Mouse (Mus musculus) ES-Bruce4 (cell line): ENCODE measurements around the gene Tnpo2. TPM values are rescaled to one million over a fixed set of nuclear protein-coding genes. Genes with fewer than 3 reads are reported as not detected.
A peak's percentile ranks its signal among the peaks of the same experiment; 100 is the strongest.

Experiments used
- H3K27ac ChIP-seq: 2 replicates; pipeline ENCODE4 v1.5.1; 2012; ENCODE audit warnings: low read length, inconsistent platforms; ENCODE audit not compliant: insufficient read depth
- H3K27me3 ChIP-seq: 2 replicates; pipeline ENCODE4 v1.6.1; 2012; ENCODE audit warnings: mild to moderate bottlenecking, low read length, inconsistent platforms; ENCODE audit not compliant: control insufficient read depth, poor library complexity, insufficient read depth, severe bottlenecking
- H3K36me3 ChIP-seq: 2 replicates; pipeline ENCODE4 v1.6.1; 2012; ENCODE audit warnings: inconsistent platforms, mild to moderate bottlenecking, low read length, moderate library complexity; ENCODE audit not compliant: control insufficient read depth, poor library complexity, insufficient read depth, severe bottlenecking
- H3K4me1 ChIP-seq: one replicate; pipeline ENCODE4 v1.8.1; 2011; ENCODE audit warnings: low read length; ENCODE audit not compliant: control insufficient read depth, insufficient read depth
- H3K4me3 ChIP-seq: 2 replicates; pipeline ENCODE4 v1.5.1; 2011; ENCODE audit warnings: low read depth, mild to moderate bottlenecking, low read length
- H3K9ac ChIP-seq: 2 replicates; pipeline ENCODE4 v1.6.1; 2012; ENCODE audit warnings: low read depth, mild to moderate bottlenecking, inconsistent platforms; ENCODE audit not compliant: poor library complexity, severe bottlenecking
- H3K9me3 ChIP-seq: replicated peaks from 2 replicates; pipeline ENCODE4 v1.6.1; 2012; ENCODE audit warnings: mild to moderate bottlenecking, low read length, inconsistent platforms; ENCODE audit not compliant: control insufficient read depth, poor library complexity, insufficient read depth, severe bottlenecking
- CTCF ChIP-seq: IDR thresholded peaks from one replicate; pipeline ENCODE4 v1.8.1; 2011; ENCODE audit warnings: low read depth, low read length
- EP300 ChIP-seq: IDR thresholded peaks from 2 replicates; pipeline ENCODE4 v1.6.1; 2011; ENCODE audit warnings: low read depth, low read length; ENCODE audit not compliant: insufficient read depth
- POLR2A ChIP-seq: IDR thresholded peaks from one replicate; pipeline ENCODE4 v1.8.1; 2011; ENCODE audit warnings: low read length; ENCODE audit not compliant: insufficient read depth
- polyA plus RNA-seq: library from polyadenylated mRNA; stranded (reverse); fragments of >200 nt; gene quantifications from 2 replicates; pipeline ENCODE4 v1.2.4, GENCODE M21; 2011; ENCODE audit warnings: low read depth; ENCODE audit not compliant: missing spikeins, insufficient read depth, insufficient read length

The Tnpo2 gene
- polyA plus RNA-seq, 1 experiment = 195 TPM

DNA sequence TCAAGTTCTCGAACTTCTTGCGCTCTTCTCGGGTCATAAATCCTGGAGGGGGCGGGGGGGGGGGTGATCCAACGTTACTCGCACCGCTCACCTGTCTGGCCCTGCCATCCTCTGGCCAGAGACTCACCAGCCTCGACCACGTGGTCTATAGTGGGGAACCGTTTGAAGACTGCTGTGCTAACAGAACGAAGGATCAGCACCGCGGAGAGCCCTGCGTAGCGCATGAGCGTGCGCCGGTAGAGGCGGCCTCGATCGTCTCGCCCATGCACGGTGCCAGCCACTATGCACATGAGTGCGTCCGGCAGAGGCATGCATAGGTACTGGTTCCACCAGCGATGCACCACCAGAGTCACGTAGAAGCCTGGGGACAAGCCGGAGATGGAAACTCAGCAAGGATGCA lies 25.5 kb upstream of the Tnpo2 start:
- H3K27me3 ChIP-seq = peaks cover 2% of the 10 kb centered on the region; the same call in 1 of the 2 replicates
- no peak overlapping the region for H3K27ac ChIP-seq
- no peak overlapping the region for H3K4me3 ChIP-seq
- H3K9me3 ChIP-seq = no peaks in the 10 kb centered on the region
- H3K36me3 ChIP-seq = no peaks in the 10 kb centered on the region
- peaks cover 2% of the 10 kb centered on the region for H3K4me1 ChIP-seq
- no peak overlapping the region for H3K9ac ChIP-seq
- TF ChIP-seq POLR2A (no peak), EP300 (no peak), CTCF (no peak)

DNA sequence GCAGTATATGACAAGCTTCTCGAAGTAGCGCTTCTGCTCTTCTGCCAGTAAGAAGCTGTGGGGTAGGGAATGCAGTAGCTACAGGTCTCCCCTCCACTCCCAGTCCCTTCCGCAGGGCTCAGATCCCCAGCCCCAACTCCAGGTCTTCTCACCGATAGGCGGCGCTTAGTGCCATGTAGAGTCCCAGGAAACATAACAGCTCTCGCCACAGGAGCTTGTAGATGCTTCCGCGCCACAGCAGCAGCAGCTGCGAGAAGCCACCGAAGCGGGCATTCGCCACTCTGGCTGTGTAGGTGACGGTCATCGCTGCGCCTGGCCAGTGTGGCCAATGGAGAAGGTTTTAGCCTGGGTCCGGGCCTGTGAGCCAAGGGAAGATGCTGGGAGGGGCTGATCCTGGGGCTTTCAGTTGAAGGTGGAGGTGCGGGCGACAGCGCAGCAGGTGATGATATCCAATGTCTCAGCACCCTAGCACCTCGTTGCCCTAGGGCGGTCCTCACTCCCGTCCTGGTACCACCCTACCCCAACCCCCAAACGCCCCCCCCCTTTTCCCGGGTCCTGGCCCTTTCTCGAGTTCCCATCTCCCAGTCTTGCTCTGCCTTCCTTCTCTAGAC lies 23.4 kb upstream of the Tnpo2 start:
- Histone ChIP-seq H3K27me3 (peaks cover 2% of the 10 kb centered on the region; the same call in 1 of the 2 replicates), H3K9ac (peak overlapping the region; percentile 58), H3K4me1 (peaks cover 2% of the 10 kb centered on the region), H3K9me3 (no peaks in the 10 kb centered on the region), H3K27ac (no peak overlapping the region), H3K36me3 (peaks cover 8% of the 10 kb centered on the region), H3K4me3 (peak overlapping the region; percentile 57)
- TF ChIP-seq CTCF = peak; percentile 85
- TF ChIP-seq EP300 = no peak

DNA sequence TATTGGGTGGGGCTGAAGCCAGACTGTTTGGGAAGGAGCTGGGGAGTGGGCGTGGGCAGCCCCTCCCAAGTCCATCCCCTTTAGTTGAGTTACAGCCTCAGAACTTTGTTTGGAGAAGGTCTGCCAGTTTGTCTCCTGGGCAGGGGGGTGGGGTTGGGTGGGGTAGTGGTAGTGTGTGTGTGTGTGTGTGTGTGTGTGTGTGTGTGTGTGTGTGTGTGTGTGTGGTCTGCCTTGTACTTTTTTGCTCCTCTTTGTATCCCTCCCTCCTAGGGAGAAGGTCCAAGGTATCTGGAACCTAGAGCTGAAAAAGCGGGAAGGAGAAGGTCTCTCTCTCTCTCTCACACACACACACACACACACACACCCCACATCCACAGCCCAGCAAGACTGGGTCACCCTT lies 22.3 kb upstream of the Tnpo2 start, which contains the start of gene Best2:
Gene Best2 (minus strand): TSS at position 101 of the 400 bp plus-strand sequence.
- H3K9ac ChIP-seq = peak within 1 kb of the TSS; percentile 58
- H3K36me3 ChIP-seq = peaks cover 19% of the 10 kb centered on the region
- H3K27me3 ChIP-seq = peaks cover 2% of the 10 kb centered on the region; the same call in 1 of the 2 replicates
- no peak for TF ChIP-seq POLR2A
- peak within 1 kb of the TSS; percentile 57 for H3K4me3 ChIP-seq
- H3K9me3 ChIP-seq = no peaks in the 10 kb centered on the region
- H3K4me1 ChIP-seq = peaks cover 1% of the 10 kb centered on the region
- H3K27ac ChIP-seq = no peak within 1 kb of the TSS

DNA sequence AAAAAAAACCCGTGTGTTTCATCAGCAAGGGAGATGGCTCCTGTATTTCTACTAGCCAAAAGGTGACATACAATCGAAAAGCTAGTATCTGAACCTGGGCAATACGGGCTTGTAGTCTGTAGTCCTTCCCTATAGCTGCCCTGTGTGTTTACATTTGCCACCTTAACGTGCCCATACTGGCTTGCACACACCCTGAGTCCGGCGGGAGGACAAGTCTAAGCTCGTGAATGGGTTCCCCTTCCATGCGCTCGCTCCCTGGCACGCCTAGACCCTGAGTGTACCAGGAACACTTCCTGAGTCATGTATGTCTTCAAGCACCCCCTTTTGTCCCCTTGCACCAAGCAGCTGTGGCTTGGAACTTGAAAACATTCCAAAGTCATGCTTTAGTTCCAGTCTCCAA lies 20.0 kb upstream of the Tnpo2 start:
- Histone ChIP-seq H3K9me3 (no peaks in the 10 kb centered on the region), H3K36me3 (peaks cover 38% of the 10 kb centered on the region), H3K27me3 (no peaks in the 10 kb centered on the region), H3K27ac (peak overlapping the region; percentile 41), H3K4me3 (no peak overlapping the region), H3K9ac (no peak overlapping the region), H3K4me1 (no peaks in the 10 kb centered on the region)
- TF ChIP-seq POLR2A = no peak
- TF ChIP-seq EP300 = no peak
- no peak for TF ChIP-seq CTCF

- Histone ChIP-seq H3K9me3 (no peaks in the 10 kb centered on the region), H3K4me1 (no peaks in the 10 kb centered on the region), H3K4me3 (no peak overlapping the region), H3K36me3 (peaks cover 42% of the 10 kb centered on the region), H3K9ac (no peak overlapping the region), H3K27me3 (no peaks in the 10 kb centered on the region), H3K27ac (peak overlapping the region; percentile 0; the same call in 1 of the 2 replicates)
- TF ChIP-seq EP300 (no peak), POLR2A (no peak), CTCF (no peak)
Observed at GRCm38 (mm10) chr8:85017209-85017608, 19.5 kb upstream of the Tnpo2 start.

- Histone ChIP-seq H3K9ac (peak overlapping the region; percentile 61), H3K27ac (peak overlapping the region; percentile 85), H3K36me3 (peaks cover 61% of the 10 kb centered on the region), H3K9me3 (no peaks in the 10 kb centered on the region), H3K4me1 (no peaks in the 10 kb centered on the region), H3K27me3 (no peaks in the 10 kb centered on the region), H3K4me3 (no peak overlapping the region)
- TF ChIP-seq CTCF (no peak), EP300 (peak; percentile 94)
Observed at GRCm38 (mm10) chr8:85021514-85022055, 15.1 kb upstream of the Tnpo2 start.
